Mouse (Mus musculus) neural tube, embryonic 15.5 days (tissue): ENCODE data around the gene Il7r. TPM values are rescaled to one million over a fixed set of nuclear protein-coding genes. Genes with fewer than 3 reads are reported as not detected.

Source experiments
- ATAC-seq: fragments of 200-750 bp; cut with Nextera tagmentation; 2 replicates; pipeline ENCODE4 v1.8.0; 2017; ENCODE audit warnings: mild to moderate bottlenecking, moderate TSS enrichment, moderate library complexity; ENCODE audit not compliant: low FRiP score
- H3K27ac ChIP-seq: fragments of 300-500 bp; sonication (generic); replicated peaks from 2 replicates; pipeline ENCODE4 v1.5.1; 2015; ENCODE audit warnings: mild to moderate bottlenecking, inconsistent platforms
- H3K27me3 ChIP-seq: fragments of 300-500 bp; sonication (generic); replicated peaks from 2 replicates; pipeline ENCODE4 v1.6.1; 2015; ENCODE audit warnings: inconsistent platforms
- H3K36me3 ChIP-seq: fragments of 300-500 bp; sonication (generic); 2 replicates; pipeline ENCODE4 v1.6.1; 2015; ENCODE audit warnings: inconsistent platforms
- H3K4me1 ChIP-seq: fragments of 300-500 bp; sonication (generic); 2 replicates; pipeline ENCODE4 v1.6.1; 2015; ENCODE audit warnings: inconsistent platforms
- H3K4me2 ChIP-seq: fragments of 300-500 bp; sonication (generic); 2 replicates; pipeline ENCODE4 v1.6.1; 2015; ENCODE audit warnings: inconsistent platforms, mild to moderate bottlenecking, moderate library complexity
- H3K4me3 ChIP-seq: fragments of 300-500 bp; sonication (generic); replicated peaks from 2 replicates; pipeline ENCODE4 v1.5.1; 2015; ENCODE audit warnings: mild to moderate bottlenecking, inconsistent platforms
- H3K9ac ChIP-seq: fragments of 300-500 bp; sonication (generic); replicated peaks from 2 replicates; pipeline ENCODE4 v1.6.1; 2015; ENCODE audit warnings: mild to moderate bottlenecking, inconsistent platforms
- H3K9me3 ChIP-seq: fragments of 300-500 bp; sonication (generic); replicated peaks from 2 replicates; pipeline ENCODE4 v1.6.1; 2016; ENCODE audit warnings: inconsistent platforms
- WGBS: fragments of 180-500 bp; shearing (Covaris S2); methylation state at CpG from one replicate; pipeline ENCODE4 v1.1.7; 2015; ENCODE audit warnings: mixed read lengths; 5-methylcytosine and 5-hydroxymethylcytosine counted together
- polyA plus RNA-seq: library from polyadenylated mRNA; unstranded; fragments of >200 nt; fragmentation: Nextera tagmentation; extraction: Ambion mirVana; gene quantifications from 2 replicates; pipeline ENCODE4 v1.2.1, GENCODE M21; 2015

The Il7r gene
- polyA plus RNA-seq, 1 experiment from 2014 or later, result 0.04 TPM

DNA sequence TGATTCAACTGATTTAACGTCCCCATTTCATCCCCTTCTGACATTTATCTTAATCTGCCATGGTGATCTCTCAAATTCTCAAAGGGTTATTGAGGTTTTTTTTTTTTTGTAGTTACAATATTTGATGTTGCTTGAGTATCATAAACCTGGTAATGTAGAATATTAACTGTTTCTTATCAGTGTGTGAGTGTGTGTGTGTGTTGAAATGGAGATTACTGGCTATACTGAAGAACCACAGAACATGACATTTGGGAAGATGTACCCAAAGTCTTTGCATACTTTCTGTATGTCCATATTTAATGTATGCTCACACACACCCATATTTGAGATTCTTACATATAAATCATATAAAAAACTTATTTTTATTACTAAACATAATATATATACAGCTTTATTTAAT is 65.9 kb downstream of the Il7r start:
- no peaks in the 10 kb centered on the region for H3K9me3 ChIP-seq
- H3K4me3 ChIP-seq, result no peak overlapping the region
- H3K4me1 ChIP-seq, result no peaks in the 10 kb centered on the region
- H3K36me3 ChIP-seq, result no peaks in the 10 kb centered on the region
- no peak overlapping the region for H3K27ac ChIP-seq
- no peak overlapping the region for H3K9ac ChIP-seq
- no peaks in the 10 kb centered on the region for H3K27me3 ChIP-seq
- no peak overlapping the region for H3K4me2 ChIP-seq
- 48% methylated on average over 1 of the region's 1 CpGs for WGBS
- ATAC-seq, result no peak

DNA sequence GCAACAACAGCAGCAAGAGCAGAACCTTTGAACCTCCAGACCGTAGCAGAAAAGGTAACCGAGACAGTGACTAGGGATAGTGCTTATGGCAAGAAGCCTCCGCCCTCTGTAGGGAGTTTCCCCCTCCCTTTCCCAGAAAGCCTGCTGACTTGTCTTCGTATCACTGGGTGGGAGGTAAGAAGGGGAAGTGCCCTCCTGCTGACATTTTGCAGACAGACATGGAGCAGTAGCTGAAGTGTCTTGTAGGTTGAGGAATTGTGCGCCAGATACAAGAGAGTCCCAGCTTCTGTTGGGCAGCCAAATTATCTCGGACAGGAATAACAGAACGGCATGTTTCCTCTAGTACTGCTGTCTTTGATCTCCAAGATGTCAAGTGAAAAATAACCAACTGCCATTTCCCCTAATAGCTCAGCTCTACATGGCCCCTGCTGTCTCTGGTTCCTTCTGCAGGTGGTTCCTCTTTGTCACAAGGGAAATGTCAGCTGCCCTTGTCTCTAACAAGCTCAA is 66.4 kb downstream of the Il7r start:
- 79% methylated on average over 7 of the region's 7 CpGs for WGBS
- Histone ChIP-seq H3K4me1 (no peaks in the 10 kb centered on the region), H3K27me3 (no peaks in the 10 kb centered on the region), H3K36me3 (no peaks in the 10 kb centered on the region), H3K9ac (no peak overlapping the region), H3K4me3 (no peak overlapping the region), H3K4me2 (no peak overlapping the region), H3K27ac (no peak overlapping the region), H3K9me3 (no peaks in the 10 kb centered on the region)
- ATAC-seq, result no peak

Other genes with a start within 250 kb of the Il7r start
- gene Ugt3a2, start 194.6 kb downstream of the Il7r start, polyA plus RNA-seq, result not detected in 2 replicates
- 3.1 and 5.2 TPM in 2 replicates for gene Capsl, start 94.1 kb downstream of the Il7r start, polyA plus RNA-seq
- 1.0 and 1.3 TPM in 2 replicates for gene Spef2, start 218.7 kb upstream of the Il7r start, polyA plus RNA-seq